Mouse (Mus musculus) forebrain, embryonic 13.5 days (tissue): ENCODE data around the gene Dnah1. TPM values are rescaled to one million over a fixed set of nuclear protein-coding genes. Genes with fewer than 3 reads are reported as not detected.

Experiments used
- ATAC-seq: fragments of 200-750 bp; cut with Nextera tagmentation; 2 replicates; pipeline ENCODE4 v1.8.0; 2017
- H3K27ac ChIP-seq: fragments of 300-500 bp; sonication (generic); 2 replicates; pipeline ENCODE4 v1.5.1; 2015; ENCODE audit warnings: inconsistent platforms, mild to moderate bottlenecking, moderate library complexity
- H3K27me3 ChIP-seq: fragments of 300-500 bp; sonication (generic); 2 replicates; pipeline ENCODE4 v1.6.1; 2015; ENCODE audit warnings: mild to moderate bottlenecking, inconsistent platforms
- H3K36me3 ChIP-seq: fragments of 300-500 bp; sonication (generic); 2 replicates; pipeline ENCODE4 v1.6.1; 2015; ENCODE audit warnings: mild to moderate bottlenecking, inconsistent platforms; ENCODE audit not compliant: poor library complexity, severe bottlenecking
- H3K4me1 ChIP-seq: fragments of 300-500 bp; sonication (generic); 2 replicates; pipeline ENCODE4 v1.6.1; 2015; ENCODE audit warnings: inconsistent platforms
- H3K4me2 ChIP-seq: fragments of 300-500 bp; sonication (generic); 2 replicates; pipeline ENCODE4 v1.6.1; 2015; ENCODE audit warnings: inconsistent platforms, mild to moderate bottlenecking, moderate library complexity
- H3K4me3 ChIP-seq: fragments of 300-500 bp; sonication (generic); 2 replicates; pipeline ENCODE4 v1.5.1; 2015; ENCODE audit warnings: mild to moderate bottlenecking, inconsistent platforms
- H3K9ac ChIP-seq: fragments of 300-500 bp; sonication (generic); 2 replicates; pipeline ENCODE4 v1.6.1; 2015; ENCODE audit warnings: mild to moderate bottlenecking, inconsistent platforms
- H3K9me3 ChIP-seq: fragments of 300-500 bp; sonication (generic); replicated peaks from 2 replicates; pipeline ENCODE4 v1.6.1; 2016; ENCODE audit warnings: inconsistent platforms
- WGBS: fragments of 180-500 bp; shearing (Covaris S2); methylation state at CpG from one replicate; pipeline ENCODE4 v1.1.7; 2015; 5-methylcytosine and 5-hydroxymethylcytosine counted together
- polyA plus RNA-seq: library from polyadenylated mRNA; unstranded; fragments of >200 nt; fragmentation: Nextera tagmentation; extraction: Ambion mirVana; gene quantifications from 2 replicates; pipeline ENCODE4 v1.2.1, GENCODE M21; 2015

Dnah1 gene
- polyA plus RNA-seq, 1 experiment from 2014 or later: 3.8 TPM

DNA sequence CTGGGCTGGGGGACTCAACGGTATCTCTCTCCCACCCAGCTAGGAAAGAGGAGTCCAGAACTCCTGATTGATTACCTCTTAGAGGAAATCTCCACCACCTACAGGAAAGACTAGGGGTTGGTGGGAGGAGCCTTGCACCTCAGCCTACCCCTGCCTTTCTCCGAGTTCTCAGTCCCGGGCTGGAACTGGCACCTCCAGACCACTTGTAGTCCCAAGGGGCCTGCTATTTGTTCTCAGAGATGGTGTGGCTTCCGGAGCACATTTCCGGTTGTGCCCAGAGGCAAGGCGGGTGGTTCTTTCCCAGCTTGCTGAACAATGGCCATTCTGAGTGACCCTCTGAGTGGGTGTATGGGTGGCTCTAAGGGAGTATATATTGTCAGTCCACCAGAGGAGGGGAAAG, 95.5 kb downstream of the Dnah1 start:
- H3K9me3 ChIP-seq: no peaks in the 10 kb centered on the region
- no peaks in the 10 kb centered on the region for H3K27me3 ChIP-seq
- no peak overlapping the region for H3K4me2 ChIP-seq
- peaks cover 5% of the 10 kb centered on the region; the same call in 1 of the 2 replicates for H3K4me1 ChIP-seq
- 72% methylated on average over 6 of the region's 6 CpGs for WGBS
- no peak for ATAC-seq
- no peak overlapping the region for H3K4me3 ChIP-seq
- H3K36me3 ChIP-seq: no peaks in the 10 kb centered on the region
- H3K27ac ChIP-seq: no peak overlapping the region
- H3K9ac ChIP-seq: no peak overlapping the region

DNA sequence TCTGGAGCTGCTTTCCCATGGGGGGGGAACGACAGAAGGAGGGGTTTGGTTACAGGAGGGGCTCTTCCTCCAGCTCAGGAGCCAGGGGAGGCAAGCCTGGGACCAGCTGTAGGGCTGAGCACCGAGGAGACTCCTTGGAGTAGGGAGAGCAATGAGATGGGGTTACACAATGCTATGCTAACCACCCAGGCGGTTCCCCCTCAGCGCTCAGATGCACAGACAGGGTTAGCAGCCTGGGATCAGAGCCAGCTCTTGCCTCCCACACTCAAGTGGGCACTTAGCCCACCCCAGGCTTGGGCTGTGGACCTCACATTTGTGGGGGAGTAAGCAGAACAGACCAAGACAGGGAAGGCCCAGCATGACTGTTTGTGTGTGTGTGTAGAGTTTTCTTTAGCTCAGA, 96.7 kb downstream of the Dnah1 start:
- Histone ChIP-seq H3K27ac (no peak overlapping the region), H3K36me3 (no peaks in the 10 kb centered on the region), H3K4me1 (peaks cover 5% of the 10 kb centered on the region; the same call in 1 of the 2 replicates), H3K9ac (no peak overlapping the region), H3K4me2 (no peak overlapping the region), H3K9me3 (no peaks in the 10 kb centered on the region), H3K27me3 (no peaks in the 10 kb centered on the region), H3K4me3 (no peak overlapping the region)
- 57% methylated on average over 4 of the region's 4 CpGs for WGBS
- peak; percentile 62; the same call in 1 of the 2 replicates for ATAC-seq

DNA sequence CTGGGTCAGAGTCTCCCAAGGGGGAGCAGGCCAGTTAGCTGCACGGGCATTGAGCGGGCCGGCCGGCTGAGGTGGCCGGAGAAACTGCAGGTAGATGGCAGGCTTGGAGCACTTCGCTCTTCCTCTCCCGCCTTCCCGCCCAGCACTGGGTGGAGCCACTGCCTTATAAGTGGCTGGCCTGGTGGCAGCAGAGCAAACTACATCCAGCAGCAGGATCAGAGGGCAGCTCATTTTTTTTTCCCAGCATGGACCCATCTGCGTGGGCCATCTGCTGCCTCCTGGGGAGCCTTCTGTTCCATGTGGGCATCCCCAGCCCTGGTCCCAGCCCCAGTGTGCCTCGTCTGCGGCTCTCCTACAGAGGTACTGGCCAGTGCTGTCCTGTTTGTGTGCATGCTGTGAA, 106.0 kb downstream of the Dnah1 start, which contains the start of gene Sema3g:
Gene Sema3g (plus strand): TSS at position 195 of the 400 bp plus-strand sequence.
- Histone ChIP-seq H3K27ac (no peak within 1 kb of the TSS), H3K4me1 (peaks cover 11% of the 10 kb centered on the region), H3K27me3 (no peaks in the 10 kb centered on the region), H3K36me3 (no peaks in the 10 kb centered on the region), H3K9ac (peak within 1 kb of the TSS; percentile 14), H3K4me3 (no peak within 1 kb of the TSS), H3K9me3 (no peaks in the 10 kb centered on the region), H3K4me2 (peak within 1 kb of the TSS; percentile 14)
- WGBS: 13% methylated on average over 11 of the region's 11 CpGs
- peak; percentile 39 for ATAC-seq

DNA sequence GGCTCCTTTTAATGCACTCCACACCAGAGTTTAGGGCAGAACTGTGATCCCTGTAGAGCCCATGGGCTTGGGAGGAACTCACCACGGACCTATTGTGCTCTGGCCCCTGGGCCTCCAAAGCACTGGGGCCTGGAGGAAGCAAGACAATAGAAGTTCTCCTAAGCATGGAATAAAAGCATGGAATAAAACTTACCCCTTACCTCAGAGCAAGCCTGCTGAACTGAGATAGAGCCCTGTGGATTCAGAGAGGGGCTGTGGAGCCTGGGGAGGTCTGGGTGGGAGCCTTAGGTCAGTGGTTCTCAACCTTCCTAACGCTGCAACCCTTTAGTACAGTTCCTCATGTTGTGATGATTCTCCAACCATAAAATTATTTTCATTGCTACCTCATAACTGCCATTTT, 106.8 kb downstream of the Dnah1 start, which contains the start of gene Nisch:
Gene Nisch (minus strand): TSS at position 101 of the 400 bp plus-strand sequence.
- H3K4me2 ChIP-seq: peak within 1 kb of the TSS; percentile 14
- H3K4me3 ChIP-seq: no peak within 1 kb of the TSS
- H3K36me3 ChIP-seq: no peaks in the 10 kb centered on the region
- H3K9me3 ChIP-seq: no peaks in the 10 kb centered on the region
- no peak within 1 kb of the TSS for H3K27ac ChIP-seq
- WGBS: 46% methylated on average over 2 of the region's 2 CpGs
- H3K9ac ChIP-seq: peak within 1 kb of the TSS; percentile 14
- peaks cover 11% of the 10 kb centered on the region for H3K4me1 ChIP-seq
- ATAC-seq: no peak
- no peaks in the 10 kb centered on the region for H3K27me3 ChIP-seq

DNA sequence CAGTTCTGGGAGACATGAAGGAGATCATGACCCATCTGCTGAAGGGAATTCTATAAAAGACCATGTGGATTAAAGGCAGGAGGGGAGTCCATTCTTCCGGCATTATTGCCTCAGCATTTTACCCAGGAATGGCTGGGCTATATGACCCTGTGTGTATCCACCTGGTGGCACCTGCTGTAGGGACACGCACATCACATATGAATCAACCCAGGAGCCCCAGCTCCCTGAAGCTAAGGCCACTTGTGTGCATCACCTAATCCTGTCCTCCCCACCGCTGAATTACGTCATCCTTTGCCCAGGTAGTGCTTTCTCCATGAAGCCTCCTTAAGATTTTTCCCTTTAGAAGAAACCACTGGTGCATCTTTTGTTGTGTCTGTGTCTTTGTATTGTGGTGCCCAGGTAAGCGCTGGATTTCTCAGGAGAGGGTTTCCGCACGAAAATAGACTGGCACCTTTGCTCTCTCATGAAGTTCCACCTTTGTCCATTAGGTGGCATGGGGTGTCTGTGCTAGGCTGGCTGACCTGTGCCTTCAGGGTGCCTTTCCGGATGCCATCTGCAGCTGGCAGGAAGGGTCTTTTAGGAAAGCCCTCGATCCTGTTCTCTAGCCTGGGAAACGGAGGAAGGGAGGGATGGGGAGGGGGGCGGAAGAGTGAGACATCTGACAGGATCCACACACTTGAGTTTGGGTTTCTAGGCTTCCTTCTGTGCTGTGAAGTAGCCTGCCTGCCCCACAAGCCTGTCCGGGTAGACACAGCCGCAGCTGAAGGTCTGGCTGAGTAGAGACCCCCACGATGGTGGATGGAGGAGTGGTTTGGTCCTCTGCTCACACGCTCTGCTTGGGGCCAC, 108.3 kb downstream of the Dnah1 start:
- peaks cover 11% of the 10 kb centered on the region for H3K4me1 ChIP-seq
- no peaks in the 10 kb centered on the region for H3K9me3 ChIP-seq
- H3K36me3 ChIP-seq: no peaks in the 10 kb centered on the region
- H3K4me2 ChIP-seq: no peak overlapping the region
- H3K27ac ChIP-seq: no peak overlapping the region
- 33% methylated on average over 15 of the region's 15 CpGs for WGBS
- ATAC-seq: peak; percentile 75
- H3K4me3 ChIP-seq: no peak overlapping the region
- H3K27me3 ChIP-seq: no peaks in the 10 kb centered on the region
- H3K9ac ChIP-seq: no peak overlapping the region

DNA sequence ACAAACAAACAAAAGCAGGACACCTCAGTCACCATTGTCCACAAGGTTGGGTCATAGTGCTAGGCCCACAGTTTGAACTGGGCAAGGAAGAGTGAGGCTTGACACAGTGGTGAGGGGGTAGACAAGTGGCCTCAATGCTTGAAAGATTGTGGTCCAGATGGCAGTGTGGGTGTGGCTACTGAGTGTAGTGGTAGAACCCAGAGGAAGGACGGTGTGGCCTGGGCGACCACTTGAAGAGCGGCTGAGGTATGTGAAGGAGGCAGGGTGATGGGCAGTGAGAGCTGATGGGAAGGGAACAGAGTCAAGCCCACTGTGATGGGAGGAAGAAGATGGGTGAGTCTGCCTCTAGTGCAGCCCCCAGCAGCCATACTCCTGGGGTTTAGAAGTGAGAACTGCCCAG, 109.0 kb downstream of the Dnah1 start:
- H3K27ac ChIP-seq: no peak overlapping the region
- no peaks in the 10 kb centered on the region for H3K9me3 ChIP-seq
- H3K27me3 ChIP-seq: no peaks in the 10 kb centered on the region
- H3K36me3 ChIP-seq: no peaks in the 10 kb centered on the region
- H3K9ac ChIP-seq: no peak overlapping the region; the same call in 1 of the 2 replicates
- WGBS: 77% methylated on average over 3 of the region's 3 CpGs
- H3K4me3 ChIP-seq: no peak overlapping the region
- peaks cover 11% of the 10 kb centered on the region for H3K4me1 ChIP-seq
- ATAC-seq: no peak
- no peak overlapping the region for H3K4me2 ChIP-seq

DNA sequence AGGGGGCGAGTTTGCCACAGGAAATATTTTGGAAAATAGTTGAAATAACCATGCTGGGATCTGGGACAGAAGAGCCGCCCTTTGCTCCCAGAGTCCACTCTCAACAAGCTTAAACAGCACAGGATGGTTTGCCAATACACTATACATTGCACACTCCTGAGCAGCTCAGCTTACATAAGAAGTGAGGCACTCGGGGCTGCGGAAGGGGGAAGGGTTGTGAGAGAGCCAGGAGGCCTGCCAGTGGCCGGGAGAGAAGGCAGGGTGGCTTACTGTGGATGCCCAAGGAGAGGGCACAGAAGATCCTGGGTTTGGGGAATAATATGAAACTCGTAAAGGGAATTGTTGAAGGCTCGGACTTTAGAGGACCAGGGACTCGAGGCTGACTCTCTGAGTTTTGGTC, 109.8 kb downstream of the Dnah1 start:
- Histone ChIP-seq H3K36me3 (no peaks in the 10 kb centered on the region), H3K9ac (no peak overlapping the region), H3K4me3 (no peak overlapping the region), H3K4me1 (peaks cover 11% of the 10 kb centered on the region), H3K9me3 (no peaks in the 10 kb centered on the region), H3K27ac (no peak overlapping the region), H3K27me3 (no peaks in the 10 kb centered on the region), H3K4me2 (no peak overlapping the region)
- no peak for ATAC-seq
- 76% methylated on average over 8 of the region's 8 CpGs for WGBS

DNA sequence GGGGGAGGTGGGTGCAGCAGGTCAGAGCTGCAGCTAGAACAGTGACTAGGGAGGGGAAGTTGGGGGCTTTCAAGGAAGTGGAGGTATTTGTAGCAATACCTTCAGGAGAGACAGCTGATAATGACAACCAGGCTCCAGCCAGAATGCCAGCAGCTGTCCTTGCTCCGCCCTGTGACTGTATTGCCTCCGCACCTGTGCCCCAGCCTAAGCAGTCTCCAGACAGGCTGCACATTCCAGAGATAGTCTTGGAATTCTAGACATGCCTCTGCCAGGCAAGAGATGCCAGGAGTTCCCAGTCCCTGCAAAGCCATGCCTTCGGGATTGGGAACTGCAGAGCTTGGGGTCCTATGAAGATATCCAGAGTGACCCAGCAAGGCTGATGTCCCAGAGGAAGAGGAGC, 111.2 kb downstream of the Dnah1 start:
- no peak for ATAC-seq
- Histone ChIP-seq H3K9me3 (no peaks in the 10 kb centered on the region), H3K36me3 (no peaks in the 10 kb centered on the region), H3K4me3 (no peak overlapping the region), H3K4me1 (peaks cover 4% of the 10 kb centered on the region; the same call in 1 of the 2 replicates), H3K4me2 (no peak overlapping the region), H3K27ac (no peak overlapping the region), H3K9ac (no peak overlapping the region), H3K27me3 (peaks cover 4% of the 10 kb centered on the region; the same call in 1 of the 2 replicates)
- 88% methylated on average over 3 of the region's 3 CpGs for WGBS

DNA sequence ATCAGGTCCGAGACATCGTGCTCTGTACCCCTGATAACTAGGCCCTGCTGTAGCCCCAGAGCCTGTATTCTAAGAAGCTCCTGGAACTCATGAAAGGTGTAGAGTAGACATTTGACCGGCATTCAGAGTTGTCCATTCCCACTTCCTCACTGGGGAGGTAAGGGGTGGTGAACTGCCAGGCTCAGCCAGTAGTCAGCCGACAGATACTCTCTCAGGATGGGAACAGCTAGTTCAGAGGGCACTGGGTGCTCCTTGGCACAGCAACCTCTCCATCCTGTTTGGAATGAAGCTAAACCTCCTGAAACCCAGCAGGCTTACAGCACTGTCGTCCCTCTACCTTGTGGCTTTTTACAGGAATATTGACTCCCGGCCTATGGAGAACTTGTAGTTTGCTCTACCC, 111.8 kb downstream of the Dnah1 start:
- whole genome bisulfite sequencing: 90% methylated on average over 6 of the region's 6 CpGs
- Histone ChIP-seq H3K36me3 (no peaks in the 10 kb centered on the region), H3K9me3 (no peaks in the 10 kb centered on the region), H3K4me3 (no peak overlapping the region), H3K4me2 (no peak overlapping the region), H3K27ac (no peak overlapping the region), H3K4me1 (peaks cover 9% of the 10 kb centered on the region), H3K9ac (no peak overlapping the region), H3K27me3 (peaks cover 4% of the 10 kb centered on the region; the same call in 1 of the 2 replicates)
- ATAC-seq: no peak

Other genes with a start within 250 kb of the Dnah1 start
- 76.6 and 82.2 TPM in 2 replicates for gene Smim4, start 194.9 kb downstream of the Dnah1 start, polyA plus RNA-seq
- gene Nt5dc2, start 192.8 kb downstream of the Dnah1 start, polyA plus RNA-seq: 306 and 325 TPM in 2 replicates
- gene Stab1, start 155.3 kb downstream of the Dnah1 start, polyA plus RNA-seq: 13.5 and 16.3 TPM in 2 replicates
- gene Tnnc1, start 115.6 kb downstream of the Dnah1 start, polyA plus RNA-seq: 0.84 and 2.2 TPM in 2 replicates
- gene Nisch, start 107.0 kb downstream of the Dnah1 start, polyA plus RNA-seq: 298 and 341 TPM in 2 replicates
- gene Sema3g, start 106.0 kb downstream of the Dnah1 start, polyA plus RNA-seq: 0.57 and 0.58 TPM in 2 replicates
- 13.2 and 14.7 TPM in 2 replicates for gene Phf7, start 72.6 kb downstream of the Dnah1 start, polyA plus RNA-seq
- 128 and 139 TPM in 2 replicates for gene Bap1, start 72.4 kb downstream of the Dnah1 start, polyA plus RNA-seq
- gene Capn7, start 12.7 kb upstream of the Dnah1 start, polyA plus RNA-seq: 44.2 and 48.7 TPM in 2 replicates
- gene Sh3bp5, start 112.2 kb upstream of the Dnah1 start, polyA plus RNA-seq: 66.9 and 75.0 TPM in 2 replicates
- gene Eaf1, start 170.5 kb upstream of the Dnah1 start, polyA plus RNA-seq: 13.9 and 14.4 TPM in 2 replicates
- 66.0 and 67.7 TPM in 2 replicates for gene Mettl6, start 171.1 kb upstream of the Dnah1 start, polyA plus RNA-seq